Mouse (Mus musculus) heart, postnatal 0 days (tissue): ENCODE measurements at regions not wholly inside any gene's neighbourhood (a gene's known extent, or its start where the extent isn't known, plus 50 kb on each side); places are given as distances from the start of the nearest gene placed in this dataset.

ENCODE experiments used
- CTCF ChIP-seq: IDR thresholded peaks from 2 replicates; pipeline ENCODE4 v1.5.1; 2016; ENCODE audit warnings: antibody characterized with exemption, control low read depth, low read depth
- EP300 ChIP-seq: IDR thresholded peaks from 2 replicates; pipeline ENCODE4 v1.6.1; 2016; ENCODE audit warnings: antibody characterized with exemption, low read depth

- TF ChIP-seq EP300 (no peak), CTCF (no peak)
These were observed 65.8 kb upstream of the Lrig1 start for GRCm38 (mm10) chr6:94765724-94766123.
